Mouse (Mus musculus) testis, postnatal 10 days (tissue): ENCODE measurements around the gene Slc38a6.
A peak's percentile ranks its signal among the peaks of the same experiment; 100 is the strongest.

Experiments
- DNase-seq: peaks from one replicate; pipeline ENCODE4 v3.0.0; 2021; ENCODE audit warnings: low spot score

Gene Slc38a6

GRCm38 (mm10) chr12:73357311-73357710 is 70.7 kb downstream of the Slc38a6 start:
- DNase-seq: peak; percentile 34

GRCm38 (mm10) chr12:73357736-73358135 is 71.2 kb downstream of the Slc38a6 start:
- DNase-seq: peak; percentile 45

GRCm38 (mm10) chr12:73358640-73359039 is 72.1 kb downstream of the Slc38a6 start:
- peak; percentile 74 for DNase-seq

GRCm38 (mm10) chr12:73359520-73359919 is 72.9 kb downstream of the Slc38a6 start:
- peak; percentile 1 for DNase-seq

GRCm38 (mm10) chr12:73361201-73361600 is 74.6 kb downstream of the Slc38a6 start:
- no peak for DNase-seq

GRCm38 (mm10) chr12:73363401-73363800 is 76.8 kb downstream of the Slc38a6 start:
- no peak for DNase-seq

- DNase-seq: no peak
Measured at GRCm38 (mm10) chr12:73363956-73364355, 77.4 kb downstream of the Slc38a6 start.

- no peak for DNase-seq
Measured at GRCm38 (mm10) chr12:73366581-73366980, 80.0 kb downstream of the Slc38a6 start.

GRCm38 (mm10) chr12:73367460-73368079 is 81.0 kb downstream of the Slc38a6 start:
- no peak for DNase-seq

- no peak for DNase-seq
Measured at GRCm38 (mm10) chr12:73368868-73369608, 82.5 kb downstream of the Slc38a6 start.

GRCm38 (mm10) chr12:73370367-73370944 is 83.9 kb downstream of the Slc38a6 start:
- no peak for DNase-seq

- no peak for DNase-seq
Measured at GRCm38 (mm10) chr12:73371132-73371531, 84.6 kb downstream of the Slc38a6 start.

- DNase-seq: no peak
Measured at GRCm38 (mm10) chr12:73378026-73378425, 91.4 kb downstream of the Slc38a6 start.

- no peak for DNase-seq
Measured at GRCm38 (mm10) chr12:73378724-73379355, 92.3 kb downstream of the Slc38a6 start.

GRCm38 (mm10) chr12:73380686-73381360 is 94.2 kb downstream of the Slc38a6 start:
- no peak for DNase-seq

- DNase-seq: no peak
Measured at GRCm38 (mm10) chr12:73381452-73381851, 94.9 kb downstream of the Slc38a6 start.

- DNase-seq: no peak
Measured at GRCm38 (mm10) chr12:73382290-73383178, 96.0 kb downstream of the Slc38a6 start.

GRCm38 (mm10) chr12:73383179-73383510 is 96.6 kb downstream of the Slc38a6 start:
- DNase-seq: no peak

GRCm38 (mm10) chr12:73383861-73384260 is 97.3 kb downstream of the Slc38a6 start:
- no peak for DNase-seq

GRCm38 (mm10) chr12:73384747-73385146 is 98.2 kb downstream of the Slc38a6 start:
- DNase-seq: no peak

- no peak for DNase-seq
Measured at GRCm38 (mm10) chr12:73392507-73392906, 105.9 kb downstream of the Slc38a6 start.
